Mouse (Mus musculus) left cerebral cortex, adult 11 months (tissue): Measurements from ENCODE around the gene Olfr127.
"Not testable (repeated sequence)": the region's sequence is repeated elsewhere in the genome, so short reads cannot be mapped to it uniquely, and the experiment has no call there.

Experiments used
- DNase-seq: peaks from one replicate; pipeline ENCODE4 v3.0.0; 2022; ENCODE audit warnings: low spot score

The Olfr127 gene

GRCm38 (mm10) chr17:37900137-37900536, at the start of gene Olfr127:
Gene Olfr127 (plus strand): TSS chr17:37900437.
- DNase-seq = no peak

- no peak for DNase-seq
Observed at GRCm38 (mm10) chr17:37863901-37864300, 36.3 kb upstream of the Olfr127 start.

GRCm38 (mm10) chr17:37869676-37870205, 30.5 kb upstream of the Olfr127 start:
- DNase-seq = no peak

- DNase-seq = no peak
Observed at GRCm38 (mm10) chr17:37873830-37874229, 26.4 kb upstream of the Olfr127 start.

GRCm38 (mm10) chr17:37906821-37907220, 6.6 kb downstream of the Olfr127 start:
- DNase-seq = not testable (repeated sequence)

GRCm38 (mm10) chr17:37920248-37920647, 20.0 kb downstream of the Olfr127 start, which contains the start of gene Olfr128:
Gene Olfr128 (plus strand): TSS chr17:37920548.
- no peak for DNase-seq

- no peak for DNase-seq
Observed at GRCm38 (mm10) chr17:37952979-37953378, 52.7 kb downstream of the Olfr127 start, which contains the start of gene Olfr761. Gene Olfr761 (minus strand): TSS chr17:37953079.
